Mouse (Mus musculus): ENCODE results near the gene Rspo1. TPM values are rescaled to one million over a fixed set of nuclear protein-coding genes. Genes with fewer than 3 reads are reported as not detected.

Gene Rspo1
- polyA plus RNA-seq, 1 experiment, result 6.3 TPM

DNA sequence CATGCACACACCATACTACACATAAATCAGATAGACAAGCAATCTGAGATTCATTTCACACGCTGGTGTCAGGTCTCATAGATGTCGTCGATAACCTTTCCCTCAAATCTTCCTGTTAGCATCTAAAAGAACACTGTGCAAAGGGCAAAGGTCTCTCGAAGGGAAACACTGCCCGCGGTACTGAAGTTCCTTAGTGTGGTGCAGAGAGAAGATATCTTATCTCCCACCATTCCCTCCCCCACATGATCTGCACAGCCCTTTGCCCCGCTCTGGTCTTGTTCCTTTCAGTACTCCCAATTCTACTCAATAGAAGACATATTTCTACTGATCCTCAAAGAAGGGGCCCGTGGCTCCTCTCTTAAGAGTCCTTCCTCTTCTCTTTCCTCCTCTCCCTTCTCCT lies 16.7 kb downstream of the Rspo1 start:
- DNase-seq (ENCODE audit: low read depth), result no peak

GRCm38 (mm10) chr4:125004886-125005285 lies 18.7 kb downstream of the Rspo1 start:
- TF ChIP-seq POLR2A (IDR thresholded peaks at IDR 0.05; ENCODE audit: borderline replicate concordance, extremely low read depth, insufficient read depth, insufficient read length, poor library complexity, severe bottlenecking), result no peak

More for the DNA sequence above, 16.7 kb downstream of the Rspo1 start:
- TF ChIP-seq CTCF (IDR thresholded peaks at IDR 0.05; ENCODE audit: borderline replicate concordance, extremely low read depth, insufficient read depth, insufficient read length) (no peak), POLR2A (IDR thresholded peaks at IDR 0.05; ENCODE audit: borderline replicate concordance, extremely low read depth, insufficient read depth, insufficient read length, poor library complexity, severe bottlenecking) (no peak)

DNA sequence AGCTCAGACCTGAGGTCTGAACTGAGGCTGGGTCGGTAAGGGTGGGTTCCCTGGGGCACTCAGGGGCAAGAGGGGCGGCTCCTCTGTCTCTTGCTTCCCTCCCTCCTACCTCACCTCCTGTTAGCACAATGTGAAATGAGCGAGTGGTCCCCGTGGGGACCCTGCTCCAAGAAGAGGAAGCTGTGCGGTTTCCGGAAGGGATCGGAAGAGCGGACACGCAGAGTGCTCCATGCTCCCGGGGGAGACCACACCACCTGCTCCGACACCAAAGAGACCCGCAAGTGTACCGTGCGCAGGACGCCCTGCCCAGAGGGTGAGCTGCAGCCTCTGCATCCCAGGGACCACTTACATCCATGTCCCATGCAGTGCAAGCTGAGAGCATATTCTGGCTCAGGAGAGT lies 21.2 kb downstream of the Rspo1 start:
- no peak for TF ChIP-seq POLR2A (IDR thresholded peaks at IDR 0.05; ENCODE audit: borderline replicate concordance, extremely low read depth, insufficient read depth, insufficient read length, poor library complexity, severe bottlenecking)
- no peak for TF ChIP-seq CTCF (IDR thresholded peaks at IDR 0.05; ENCODE audit: borderline replicate concordance, extremely low read depth, insufficient read depth, insufficient read length)
- DNase-seq (ENCODE audit: low read depth), result no peak

More at GRCm38 (mm10) chr4:125004886-125005285, 18.7 kb downstream of the Rspo1 start:
- DNase-seq (ENCODE audit: low read depth), result no peak

GRCm38 (mm10) chr4:125008220-125008619 lies 22.0 kb downstream of the Rspo1 start:
- no peak for DNase-seq (ENCODE audit: low read depth)
- TF ChIP-seq CTCF (IDR thresholded peaks at IDR 0.05; ENCODE audit: borderline replicate concordance, extremely low read depth, insufficient read depth, insufficient read length), result no peak

GRCm38 (mm10) chr4:125008712-125009111 lies 22.5 kb downstream of the Rspo1 start:
- TF ChIP-seq CTCF (IDR thresholded peaks at IDR 0.05; ENCODE audit: borderline replicate concordance, extremely low read depth, insufficient read depth, insufficient read length) (no peak), POLR2A (IDR thresholded peaks at IDR 0.05; ENCODE audit: borderline replicate concordance, extremely low read depth, insufficient read depth, insufficient read length, poor library complexity, severe bottlenecking) (no peak)
- peak; percentile 25 for DNase-seq (ENCODE audit: low read depth)

- TF ChIP-seq POLR2A (IDR thresholded peaks at IDR 0.05; ENCODE audit: borderline replicate concordance, extremely low read depth, insufficient read depth, insufficient read length, poor library complexity, severe bottlenecking) (no peak), CTCF (IDR thresholded peaks at IDR 0.05; ENCODE audit: borderline replicate concordance, extremely low read depth, insufficient read depth, insufficient read length) (no peak)
- DNase-seq (ENCODE audit: low read depth), result no peak
Observed at GRCm38 (mm10) chr4:125015806-125016635, 29.8 kb downstream of the Rspo1 start, which contains the start of gene Gnl2. Gnl2 (plus strand) TSS chr4:125016585.

GRCm38 (mm10) chr4:125017431-125017830 lies 31.2 kb downstream of the Rspo1 start:
- DNase-seq (ENCODE audit: low read depth), result peak; percentile 19
- no peak for TF ChIP-seq POLR2A (IDR thresholded peaks at IDR 0.05; ENCODE audit: borderline replicate concordance, extremely low read depth, insufficient read depth, insufficient read length, poor library complexity, severe bottlenecking)
- no peak for TF ChIP-seq CTCF (IDR thresholded peaks at IDR 0.05; ENCODE audit: borderline replicate concordance, extremely low read depth, insufficient read depth, insufficient read length)

DNA sequence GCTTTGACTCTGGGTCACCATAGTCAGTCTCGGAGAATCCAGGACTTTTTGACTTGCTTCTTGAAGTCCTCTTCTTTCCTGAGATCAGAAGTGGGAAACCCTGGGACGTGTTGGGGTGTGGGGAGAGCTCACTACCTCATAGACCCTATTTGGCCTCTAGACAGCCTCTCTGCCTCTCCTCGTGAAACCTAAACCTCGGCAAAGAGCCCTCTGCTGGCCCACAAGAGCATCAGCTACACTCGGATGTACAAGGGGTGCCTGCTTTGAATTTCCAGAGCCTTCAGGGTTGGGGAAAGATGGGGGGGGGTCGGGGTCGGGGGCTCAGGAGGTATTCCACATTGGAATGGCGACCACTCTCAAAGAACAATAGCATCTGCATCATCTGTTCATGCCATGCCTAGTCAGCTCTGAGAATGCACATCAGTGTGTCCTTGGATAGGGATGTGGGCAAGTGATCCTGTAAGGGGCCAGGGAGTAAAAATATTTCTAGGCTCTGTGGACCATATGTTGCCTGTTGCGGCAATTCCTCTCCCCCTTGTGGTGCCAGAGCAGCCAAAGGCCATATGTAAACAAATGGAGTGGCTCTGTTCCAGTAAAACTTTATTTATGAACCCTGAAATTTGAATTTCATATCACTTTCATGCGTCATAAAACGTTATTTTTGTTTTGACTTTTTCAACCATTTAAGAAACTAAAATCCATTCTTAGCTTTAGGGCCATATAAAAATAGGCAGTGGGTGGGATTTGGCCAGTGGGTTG lies 34.7 kb downstream of the Rspo1 start:
- peak; percentile 26 for DNase-seq (ENCODE audit: low read depth)
- TF ChIP-seq CTCF (IDR thresholded peaks at IDR 0.05; ENCODE audit: borderline replicate concordance, extremely low read depth, insufficient read depth, insufficient read length) (peak; percentile 58; the same call in 1 of the 2 replicates), POLR2A (IDR thresholded peaks at IDR 0.05; ENCODE audit: borderline replicate concordance, extremely low read depth, insufficient read depth, insufficient read length, poor library complexity, severe bottlenecking) (no peak)

DNA sequence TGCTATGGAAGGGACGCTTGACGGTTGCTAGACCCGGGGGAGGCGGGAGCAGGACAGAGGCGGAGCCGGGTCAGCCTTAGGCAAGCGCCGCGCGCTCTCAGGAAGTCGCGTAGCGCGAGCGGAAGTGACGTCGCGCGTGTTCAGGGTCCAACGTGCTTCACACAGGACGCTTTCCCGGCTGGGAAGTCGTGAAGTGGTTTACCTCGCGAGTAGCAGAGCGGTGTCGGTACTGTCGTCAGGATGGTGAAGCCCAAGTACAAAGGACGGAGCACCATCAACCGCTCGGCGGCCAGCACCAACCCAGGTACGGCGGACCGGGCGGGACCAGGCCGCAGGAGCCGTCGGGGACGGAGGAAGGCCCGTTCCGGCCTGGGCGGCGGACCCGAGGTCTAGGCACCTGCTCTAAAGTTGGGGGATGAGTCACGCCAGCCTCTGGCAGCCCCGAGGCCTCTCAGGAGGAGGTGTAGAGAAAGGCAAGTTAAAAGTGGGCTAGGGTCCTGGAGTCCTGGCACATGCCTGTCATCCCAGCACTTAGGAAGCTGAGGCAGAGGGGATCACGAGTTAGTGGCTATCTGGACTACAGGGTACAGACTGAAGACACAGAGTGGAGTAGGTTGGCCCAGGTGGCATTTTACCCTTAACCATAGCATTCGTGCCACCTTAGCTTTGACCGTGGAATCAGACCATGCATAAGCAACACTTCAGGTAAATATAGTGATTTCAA lies 43.8 kb downstream of the Rspo1 start:
- peak; percentile 97 for DNase-seq (ENCODE audit: low read depth)
- TF ChIP-seq POLR2A (IDR thresholded peaks at IDR 0.05; ENCODE audit: borderline replicate concordance, extremely low read depth, insufficient read depth, insufficient read length, poor library complexity, severe bottlenecking) (peak; percentile 61; the same call in 1 of the 2 replicates), CTCF (IDR thresholded peaks at IDR 0.05; ENCODE audit: borderline replicate concordance, extremely low read depth, insufficient read depth, insufficient read length) (no peak)

GRCm38 (mm10) chr4:125034341-125034740 lies 48.1 kb downstream of the Rspo1 start:
- TF ChIP-seq CTCF (IDR thresholded peaks at IDR 0.05; ENCODE audit: borderline replicate concordance, extremely low read depth, insufficient read depth, insufficient read length) (no peak), POLR2A (IDR thresholded peaks at IDR 0.05; ENCODE audit: borderline replicate concordance, extremely low read depth, insufficient read depth, insufficient read length, poor library complexity, severe bottlenecking) (no peak)
- no peak for DNase-seq (ENCODE audit: low read depth)

GRCm38 (mm10) chr4:125044454-125044853 lies 58.2 kb downstream of the Rspo1 start:
- no peak for DNase-seq (ENCODE audit: low read depth)
- no peak for TF ChIP-seq POLR2A (IDR thresholded peaks at IDR 0.05; ENCODE audit: borderline replicate concordance, extremely low read depth, insufficient read depth, insufficient read length, poor library complexity, severe bottlenecking)
- no peak for TF ChIP-seq CTCF (IDR thresholded peaks at IDR 0.05; ENCODE audit: borderline replicate concordance, extremely low read depth, insufficient read depth, insufficient read length)

Measured in brain, embryonic 14.5 days (tissue).